Mouse (Mus musculus) megakaryocyte-erythroid progenitor cell, adult 5-6 weeks (primary cell): ENCODE results near the gene Hoxb2. TPM values are rescaled to one million over a fixed set of nuclear protein-coding genes. Genes with fewer than 3 reads are reported as not detected.

Experiments
- ATAC-seq: replicated peaks from 2 replicates; pipeline ENCODE4 v1.8.0; 2016; ENCODE audit warnings: mild to moderate bottlenecking, inconsistent platforms; ENCODE audit not compliant: severe bottlenecking, poor library complexity, low FRiP score, low TSS enrichment
- total RNA-seq, 2 experiments: library from RNA; stranded (forward) in 1 of 2; stranded (reverse) in 1 of 2; fragments of 200-1000, 215-1000 nt in 1 of 2; fragments of >200 nt in 1 of 2; fragmentation: Nextera tagmentation in 1 of 2; gene quantifications; 2 replicates each; pipeline ENCODE4 v1.2.3; 2014 to 2017

The Hoxb2 gene
- total RNA-seq, 2 experiments from 2014 or later = 0.37 to 0.42 TPM

DNA sequence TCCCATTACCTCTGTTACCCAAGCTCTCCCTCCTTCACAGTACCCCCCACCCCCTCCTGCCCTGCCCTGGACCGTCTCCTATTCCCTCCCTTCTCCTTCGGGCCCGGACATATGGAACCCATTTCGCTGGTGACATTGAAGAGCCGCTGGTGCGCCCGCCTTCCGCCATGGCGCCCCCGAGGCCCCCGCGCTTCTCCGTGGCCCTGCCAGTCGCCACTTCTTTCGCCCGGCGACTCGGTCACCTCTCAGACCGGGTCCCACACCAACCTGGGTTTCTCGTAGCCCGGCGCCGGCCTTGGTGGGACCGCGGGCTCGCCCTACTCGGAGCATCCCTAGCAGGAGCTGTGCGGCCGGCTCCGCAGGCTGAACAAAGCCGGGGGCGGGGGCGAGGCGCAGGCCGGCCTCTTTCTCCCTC lies 17.7 kb upstream of the Hoxb2 start:
- no peak for ATAC-seq

DNA sequence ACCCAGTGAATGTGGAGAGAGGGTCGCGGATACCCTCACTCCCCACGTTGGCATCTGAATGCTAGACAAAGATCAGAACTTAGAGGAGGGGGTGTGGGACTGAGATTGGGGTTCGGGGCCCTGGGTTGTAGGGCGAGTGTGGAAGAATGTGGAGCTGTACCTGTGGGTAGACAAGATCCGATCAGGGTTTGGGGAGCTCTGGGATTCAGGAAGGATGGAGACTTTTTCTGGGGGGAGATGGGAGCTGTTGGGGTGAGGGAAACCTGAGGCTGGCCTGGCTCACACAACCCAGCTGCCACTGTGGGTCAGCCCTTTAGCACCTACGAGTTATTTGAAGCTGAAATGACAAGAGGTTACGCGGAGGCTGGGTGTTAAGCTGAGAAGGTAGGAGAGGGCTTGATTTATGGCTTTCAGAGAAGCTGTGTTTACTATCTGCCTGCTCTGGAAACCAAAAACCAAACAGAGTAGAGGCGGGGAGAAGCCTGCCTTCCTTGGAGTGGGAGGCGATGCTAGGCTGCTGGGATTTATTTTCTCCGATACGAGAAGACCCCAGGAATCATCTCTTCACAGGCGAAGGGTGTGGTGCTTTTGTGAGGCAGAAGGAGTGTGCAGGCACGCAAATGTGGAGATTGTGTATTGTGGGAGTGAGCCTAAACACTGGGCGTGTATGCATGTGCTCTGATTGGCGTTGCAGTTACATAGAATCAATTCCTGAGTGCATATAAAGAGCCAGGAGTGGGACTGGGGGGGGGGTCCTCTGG lies 16.9 kb upstream of the Hoxb2 start:
- no peak for ATAC-seq

DNA sequence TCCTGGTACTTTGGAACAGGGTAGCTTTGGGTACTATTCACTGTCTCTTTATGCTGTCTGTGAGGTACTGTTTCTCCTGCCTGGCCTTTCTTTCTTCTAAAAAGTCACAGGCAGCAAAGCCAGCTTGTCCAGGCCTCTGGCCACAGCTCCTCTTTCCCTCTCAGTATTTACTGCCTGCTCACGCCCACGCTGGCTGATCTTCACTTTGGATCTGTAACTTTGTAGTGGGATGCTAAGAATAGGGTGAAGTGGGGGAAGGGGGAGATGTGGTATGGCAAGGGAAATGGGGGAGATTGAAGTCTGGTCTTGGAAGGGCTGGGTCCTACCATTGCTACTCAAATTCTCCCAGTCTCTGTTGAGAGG lies 16.3 kb upstream of the Hoxb2 start:
- ATAC-seq = no peak

DNA sequence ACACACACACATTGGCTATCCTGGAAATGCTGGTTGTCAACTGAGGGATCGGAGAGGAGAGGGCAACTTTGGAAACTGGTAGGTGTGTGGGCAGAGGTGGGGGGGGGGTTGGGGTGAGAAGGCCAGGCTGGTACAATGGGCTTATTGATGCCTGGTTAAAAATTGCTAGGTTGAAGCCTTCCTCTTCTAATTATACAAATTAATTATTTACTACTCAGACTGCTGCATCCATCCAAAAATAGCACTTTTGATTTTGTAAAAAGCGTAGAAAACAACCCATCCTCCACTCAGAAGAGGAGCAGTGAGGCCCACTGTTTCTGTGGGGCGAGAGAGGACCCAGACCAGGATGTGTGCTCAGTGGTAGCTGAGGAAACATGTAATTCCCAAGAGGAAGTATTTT lies 15.3 kb upstream of the Hoxb2 start:
- no peak for ATAC-seq

DNA sequence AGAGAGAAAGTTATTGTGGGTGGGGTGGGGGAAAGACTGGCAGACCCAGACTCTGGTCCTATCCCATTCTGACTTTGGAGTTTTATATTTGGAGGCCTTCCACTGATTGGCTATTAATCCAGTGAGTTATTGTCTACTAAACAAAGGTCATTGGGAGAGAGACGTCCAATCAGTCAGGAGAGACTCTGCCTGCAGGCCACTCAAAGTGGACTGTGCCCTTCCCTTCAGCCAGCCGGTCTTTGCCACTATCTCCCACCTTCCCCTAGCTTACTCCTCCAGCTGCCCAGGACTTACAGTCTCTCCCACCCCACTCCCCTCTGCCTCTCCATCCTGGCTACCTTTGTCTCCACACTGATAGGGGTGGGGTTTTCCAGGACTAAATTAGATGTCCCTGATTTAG lies 13.7 kb upstream of the Hoxb2 start:
- no peak for ATAC-seq

DNA sequence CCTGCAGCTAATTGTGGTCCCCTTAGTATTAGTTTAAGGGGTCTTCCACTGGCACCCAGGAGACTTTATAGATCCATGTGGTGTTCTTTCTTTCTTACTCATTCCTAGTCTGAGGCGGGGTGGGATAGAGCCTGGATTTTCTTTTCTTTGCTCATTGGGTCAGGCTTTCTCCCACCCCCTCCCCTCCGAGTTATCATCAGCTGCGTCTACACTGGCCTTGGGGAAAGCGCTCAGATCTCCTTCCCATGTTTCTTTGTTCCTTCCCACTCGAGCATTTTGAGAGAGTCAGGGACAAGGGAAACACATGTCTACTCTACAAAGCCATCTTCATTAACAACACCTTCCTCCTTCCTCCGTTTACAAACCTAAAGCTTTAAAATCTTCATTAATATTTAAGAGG lies 13.3 kb upstream of the Hoxb2 start:
- no peak for ATAC-seq

DNA sequence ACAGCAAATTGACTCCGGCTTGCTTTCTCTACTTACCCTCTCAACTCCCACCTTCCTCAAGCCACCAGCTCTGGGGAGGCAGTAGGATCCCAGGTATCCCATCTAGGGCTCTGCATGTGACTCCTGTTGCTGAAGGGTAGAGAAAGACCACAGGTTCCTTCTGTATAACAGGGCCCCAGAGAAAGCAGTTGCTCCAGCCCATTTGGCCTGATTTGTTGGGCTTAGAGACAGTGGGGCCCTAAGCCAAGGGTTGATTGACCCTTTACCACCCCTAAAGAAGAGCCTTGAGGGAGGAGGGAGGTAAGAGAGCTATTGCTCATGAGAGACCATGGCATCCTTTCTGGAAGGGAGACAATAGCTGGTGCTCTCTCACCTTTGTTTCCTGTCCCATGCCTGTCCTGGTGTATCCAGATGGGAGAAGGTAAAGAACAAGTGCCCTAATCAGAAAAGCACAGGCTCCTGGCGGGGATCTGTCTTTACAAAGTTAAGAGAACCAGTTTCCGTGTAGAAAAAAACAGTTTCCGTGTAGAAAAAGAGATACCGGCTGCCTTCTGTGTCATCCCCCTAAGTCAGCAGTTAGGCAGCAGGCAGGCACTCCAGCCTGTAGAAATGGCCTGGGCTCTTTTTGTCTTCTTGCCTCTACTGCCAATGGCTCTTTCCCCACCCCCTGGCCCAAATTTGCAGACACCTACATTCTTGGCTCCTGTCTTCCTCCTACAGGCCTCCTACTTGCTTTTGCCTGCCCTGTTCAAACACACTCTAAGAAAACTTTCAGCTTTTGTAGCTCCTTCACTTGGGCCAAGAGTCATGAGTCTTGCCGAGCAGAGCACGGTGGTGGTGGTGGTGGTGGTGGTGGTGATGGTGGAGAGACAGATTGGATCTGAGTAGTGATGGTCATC lies 11.1 kb upstream of the Hoxb2 start:
- ATAC-seq = no peak

DNA sequence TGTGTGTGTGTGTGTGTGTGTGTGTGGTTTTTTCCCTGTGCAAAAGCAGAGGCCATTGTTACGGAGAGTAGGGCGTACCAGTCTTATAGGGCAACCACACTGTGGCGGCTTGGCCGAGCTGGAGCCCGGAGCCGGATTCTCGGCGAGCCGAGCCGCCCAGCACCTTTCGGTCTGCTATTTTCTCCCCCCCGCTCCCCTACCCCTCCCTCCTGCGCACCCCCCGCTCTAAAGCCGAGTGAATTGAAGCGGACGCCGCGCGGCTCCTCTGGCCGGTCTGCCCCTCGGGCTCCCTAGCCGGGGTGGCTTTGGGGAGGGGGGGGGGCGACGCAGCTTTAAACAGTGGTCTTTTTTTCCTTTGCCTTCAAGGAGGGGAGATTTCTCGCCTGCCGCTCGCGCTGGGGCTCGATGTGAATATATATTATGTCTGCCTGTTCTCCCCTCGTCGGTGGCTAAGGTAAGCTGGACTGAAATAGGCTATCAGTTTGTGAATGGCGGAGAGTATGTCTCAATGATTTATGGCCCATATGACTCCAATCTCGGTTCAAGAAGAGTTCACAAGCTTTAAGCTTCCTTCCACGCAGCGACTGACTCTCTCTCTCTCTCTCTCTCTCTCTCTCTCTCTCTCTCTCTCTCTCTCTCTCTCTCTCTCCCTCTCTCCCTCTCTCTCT lies 9.5 kb upstream of the Hoxb2 start:
- ATAC-seq = no peak

DNA sequence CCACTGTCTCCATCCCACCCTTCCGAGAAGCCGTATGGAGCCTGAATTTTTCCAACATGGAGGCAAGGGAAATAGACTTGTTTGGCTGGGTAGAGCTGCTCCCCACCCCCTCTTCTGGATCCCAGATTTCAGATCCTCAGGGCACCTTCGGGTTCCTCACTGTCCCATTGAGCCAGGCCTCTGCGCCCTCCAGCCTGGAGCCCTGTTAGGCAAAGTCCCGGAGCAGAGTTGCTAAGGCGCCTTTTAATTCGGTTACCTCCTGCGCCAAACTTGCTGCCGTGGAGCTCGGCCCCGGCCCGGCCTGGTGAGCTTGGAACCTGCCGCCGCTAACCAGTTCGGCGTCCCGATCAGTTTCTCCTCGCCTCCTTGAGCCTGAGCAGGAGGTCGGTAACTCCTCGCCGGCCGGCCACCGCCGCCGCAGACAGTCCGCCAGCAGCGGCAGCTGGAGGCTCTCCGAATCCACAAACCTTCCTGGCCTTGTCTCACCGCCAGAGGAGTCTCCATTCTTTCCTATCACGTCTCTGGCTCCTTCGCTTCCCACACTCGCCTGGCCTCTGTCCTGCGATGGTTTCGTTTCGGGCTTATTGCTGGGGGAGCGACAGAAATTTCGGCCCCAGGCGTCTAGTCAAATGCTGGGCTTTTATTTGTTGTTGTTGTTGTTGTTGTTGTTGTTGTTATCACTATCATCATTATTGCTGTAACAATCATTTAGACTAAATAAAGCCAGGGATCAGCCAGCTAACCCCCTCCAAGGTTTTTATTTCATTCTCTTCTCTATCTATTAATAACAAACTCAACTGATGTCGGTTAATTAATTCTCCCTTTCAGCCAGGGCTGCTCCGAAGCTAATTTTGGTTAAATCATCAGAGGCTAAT lies 8.4 kb upstream of the Hoxb2 start:
- ATAC-seq = no peak

DNA sequence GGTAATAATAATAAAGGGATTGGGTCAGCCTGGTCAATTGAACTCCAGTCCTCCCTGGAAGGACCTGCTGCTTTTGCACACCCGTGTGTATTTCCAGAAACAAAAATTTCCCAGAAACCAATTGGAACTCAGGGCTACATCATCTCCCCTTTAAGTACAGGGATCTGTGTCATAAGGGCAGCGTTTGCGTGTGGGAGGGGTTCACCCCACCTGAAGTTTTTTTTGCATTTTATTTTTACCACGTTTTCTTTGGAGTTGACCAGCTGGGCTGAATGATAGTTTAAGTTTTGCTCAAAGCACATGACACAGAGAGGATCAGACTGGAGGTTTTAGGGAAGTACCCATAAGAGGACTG lies 7.8 kb upstream of the Hoxb2 start:
- ATAC-seq = no peak

DNA sequence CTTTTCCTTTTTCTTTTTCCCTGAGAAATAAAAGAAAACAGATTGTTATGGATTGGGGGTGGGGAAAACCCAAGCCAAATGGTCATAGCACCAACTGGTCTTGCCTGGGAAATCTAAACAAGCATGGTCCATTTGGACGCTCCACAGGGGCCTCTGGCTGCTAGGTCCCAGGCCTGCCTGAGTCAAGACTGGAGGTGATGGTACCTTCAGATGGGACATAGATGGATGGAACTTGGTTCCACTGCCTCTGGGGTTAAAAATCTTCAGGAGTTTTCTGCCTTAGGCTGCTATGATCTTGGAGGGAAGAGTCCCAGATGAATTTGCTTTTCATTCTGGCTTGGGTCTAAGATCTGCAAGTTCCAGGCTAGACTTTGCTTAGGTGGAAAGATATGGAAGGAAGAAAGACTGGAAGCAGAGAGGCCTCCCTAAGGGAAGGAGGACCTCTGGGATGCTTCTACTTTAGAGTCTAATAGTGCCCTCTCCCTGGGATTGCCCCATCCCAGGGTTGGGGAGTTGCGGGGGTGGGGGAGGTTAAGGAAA lies 7.0 kb upstream of the Hoxb2 start:
- no peak for ATAC-seq

DNA sequence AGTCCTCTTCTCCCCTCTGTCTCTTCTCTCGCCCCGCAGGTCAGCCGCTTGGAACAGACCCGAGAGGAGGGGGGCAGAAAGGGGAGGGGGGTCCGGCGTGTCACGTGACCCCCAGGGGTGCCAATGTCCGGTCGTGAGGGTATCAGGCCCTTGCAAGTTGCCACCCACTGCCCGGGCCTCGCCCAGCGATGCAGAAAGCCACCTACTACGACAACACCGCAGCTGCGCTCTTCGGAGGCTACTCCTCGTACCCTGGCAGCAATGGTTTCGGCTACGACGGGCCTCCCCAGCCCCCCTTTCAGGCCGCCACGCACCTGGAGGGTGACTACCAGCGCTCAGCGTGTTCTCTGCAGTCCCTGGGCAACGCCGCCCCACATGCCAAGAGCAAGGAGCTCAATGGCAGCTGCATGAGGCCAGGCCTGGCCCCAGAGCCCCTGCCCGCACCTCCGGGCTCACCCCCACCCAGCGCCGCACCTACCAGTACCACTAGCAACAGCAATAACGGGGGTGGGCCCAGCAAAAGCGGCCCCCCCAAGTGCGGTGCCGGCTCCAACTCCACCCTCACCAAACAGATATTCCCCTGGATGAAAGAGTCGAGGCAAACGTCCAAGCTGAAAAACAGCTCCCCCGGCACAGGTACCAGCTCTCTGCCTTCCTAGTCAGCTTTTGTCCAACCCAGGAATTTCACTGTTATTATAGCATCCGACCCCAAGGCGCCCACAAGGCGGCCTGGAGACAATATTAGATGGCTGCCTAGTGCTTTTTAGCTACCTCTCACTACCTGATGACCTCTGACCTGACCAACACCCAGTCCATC lies 6.1 kb upstream of the Hoxb2 start:
- no peak for ATAC-seq

DNA sequence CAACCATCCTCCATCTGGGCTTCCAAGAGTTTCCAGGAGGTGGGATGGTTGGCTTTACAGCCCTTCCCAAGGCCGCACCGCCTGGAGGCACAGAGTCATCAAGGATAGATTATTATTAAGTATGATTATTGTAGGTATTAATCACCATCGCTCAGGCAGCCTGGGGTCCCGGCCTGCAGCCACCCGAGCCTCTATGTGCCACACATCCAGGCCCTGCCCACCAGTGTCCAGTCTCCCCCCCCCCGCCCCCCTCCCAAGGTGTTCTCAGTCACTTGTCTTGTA lies 5.5 kb upstream of the Hoxb2 start:
- ATAC-seq = no peak

DNA sequence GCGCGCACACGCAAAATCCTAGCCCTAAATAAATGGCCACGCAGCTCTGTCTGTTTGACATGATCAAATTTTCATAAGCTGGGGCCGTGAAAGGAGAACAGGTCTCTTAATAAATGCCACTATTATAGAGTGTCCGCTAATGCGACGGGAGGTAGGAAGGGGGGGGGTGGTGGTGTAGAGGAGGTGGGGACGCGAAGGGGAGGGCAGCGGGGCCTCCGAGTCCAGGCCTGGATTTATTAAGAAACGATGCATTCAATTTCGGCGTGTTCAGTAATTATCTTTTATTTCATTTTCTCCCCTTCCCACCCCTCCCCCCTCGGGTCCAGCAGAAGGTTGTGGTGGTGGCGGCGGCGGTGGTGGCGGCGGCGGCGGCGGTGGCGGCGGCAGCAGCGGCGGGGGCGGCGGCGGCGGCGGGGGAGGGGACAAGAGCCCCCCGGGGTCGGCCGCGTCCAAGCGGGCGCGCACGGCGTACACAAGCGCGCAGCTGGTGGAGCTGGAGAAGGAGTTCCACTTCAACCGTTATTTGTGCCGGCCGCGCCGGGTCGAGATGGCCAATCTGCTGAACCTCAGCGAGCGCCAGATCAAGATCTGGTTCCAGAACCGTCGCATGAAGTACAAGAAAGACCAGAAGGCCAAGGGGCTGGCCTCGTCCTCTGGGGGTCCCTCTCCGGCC lies 5.0 kb upstream of the Hoxb2 start:
- no peak for ATAC-seq

DNA sequence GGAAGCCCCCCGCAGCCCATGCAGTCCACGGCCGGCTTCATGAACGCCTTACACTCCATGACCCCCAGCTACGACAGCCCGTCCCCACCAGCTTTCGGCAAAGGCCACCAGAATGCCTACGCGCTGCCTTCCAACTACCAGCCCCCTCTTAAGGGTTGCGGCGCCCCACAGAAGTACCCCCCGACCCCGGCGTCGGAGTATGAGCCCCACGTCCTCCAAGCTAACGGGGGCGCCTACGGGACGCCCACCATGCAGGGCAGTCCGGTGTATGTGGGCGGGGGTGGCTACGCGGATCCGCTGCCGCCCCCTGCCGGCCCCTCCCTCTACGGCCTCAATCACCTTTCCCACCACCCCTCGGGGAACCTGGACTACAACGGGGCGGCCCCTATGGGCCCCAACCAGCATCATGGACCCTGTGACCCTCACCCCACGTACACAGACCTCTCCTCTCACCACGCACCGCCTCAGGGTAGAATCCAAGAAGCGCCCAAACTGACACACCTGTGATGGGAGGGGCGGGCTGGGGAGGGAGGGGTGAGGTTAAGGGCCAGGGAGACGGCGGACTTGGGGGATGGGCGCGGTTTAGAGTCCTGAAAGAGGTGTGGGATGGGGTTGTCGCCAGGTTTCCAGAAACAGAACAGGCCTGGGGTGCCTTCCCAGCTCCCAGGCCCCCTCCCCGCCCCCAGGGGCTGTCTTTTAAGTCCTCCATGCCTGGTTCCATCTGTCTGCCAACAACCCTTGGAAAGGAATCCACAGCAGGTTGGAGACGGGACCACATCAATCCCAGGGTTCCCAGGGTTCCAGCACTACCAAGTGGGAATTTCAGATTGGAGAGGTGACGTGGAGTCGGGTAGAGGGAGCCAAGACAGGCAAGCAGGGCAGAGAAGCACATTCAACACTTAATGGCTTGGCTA lies 4.2 kb upstream of the Hoxb2 start:
- ATAC-seq = no peak

DNA sequence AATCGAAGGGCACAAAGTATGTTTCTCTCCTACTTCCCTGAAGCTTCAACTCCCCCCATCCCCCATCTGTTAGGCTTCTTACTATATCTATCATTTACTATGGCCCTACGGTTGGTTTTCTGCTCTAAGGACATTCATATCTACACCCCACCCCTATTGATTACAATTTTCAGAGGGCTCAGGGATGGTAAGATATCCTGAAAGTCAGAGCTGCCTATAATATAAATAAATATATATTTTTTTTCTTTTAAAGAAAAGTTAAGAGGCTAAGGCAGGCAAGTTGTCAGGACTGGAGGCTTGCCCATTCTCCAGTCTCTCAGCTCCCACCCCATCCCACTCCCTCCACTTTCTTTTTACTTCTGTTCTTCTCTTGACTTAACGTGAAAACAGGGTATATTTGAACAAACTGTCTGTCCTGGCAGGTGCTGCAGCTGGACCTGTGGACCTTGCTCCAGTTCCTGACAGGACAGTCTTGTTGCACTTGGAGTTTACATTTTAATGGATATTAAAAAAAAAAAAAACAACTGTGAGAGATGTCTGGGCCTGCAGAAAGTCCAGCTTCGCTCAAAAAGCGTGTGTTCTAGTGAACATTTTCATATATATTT lies 3.3 kb upstream of the Hoxb2 start:
- no peak for ATAC-seq

DNA sequence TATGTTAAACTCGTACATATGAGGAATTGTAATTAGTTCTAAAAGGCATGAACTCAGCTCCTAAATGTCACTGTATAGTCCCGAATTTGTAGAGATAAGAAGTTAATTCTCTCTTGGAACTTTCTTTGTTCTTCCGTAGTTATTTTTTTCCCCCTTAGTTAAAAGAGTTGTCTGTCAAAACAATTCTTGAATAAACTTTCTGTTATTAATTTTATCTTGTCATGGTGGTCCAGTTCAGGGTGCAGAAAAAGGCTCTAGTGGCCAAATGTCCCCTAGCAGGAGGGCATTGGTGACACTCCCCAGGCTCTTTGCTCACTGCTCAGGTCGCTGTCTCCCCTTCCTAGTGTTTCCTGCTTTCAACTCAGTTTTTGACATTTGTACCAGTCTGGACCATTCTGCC lies 2.6 kb upstream of the Hoxb2 start:
- ATAC-seq = no peak
